Mouse (Mus musculus): ENCODE data around the gene Gcnt2. TPM values are rescaled to one million over a fixed set of nuclear protein-coding genes. Genes with fewer than 3 reads are reported as not detected.

Gene Gcnt2
- polyA plus RNA-seq, 1 experiment, result 5.3 TPM

DNA sequence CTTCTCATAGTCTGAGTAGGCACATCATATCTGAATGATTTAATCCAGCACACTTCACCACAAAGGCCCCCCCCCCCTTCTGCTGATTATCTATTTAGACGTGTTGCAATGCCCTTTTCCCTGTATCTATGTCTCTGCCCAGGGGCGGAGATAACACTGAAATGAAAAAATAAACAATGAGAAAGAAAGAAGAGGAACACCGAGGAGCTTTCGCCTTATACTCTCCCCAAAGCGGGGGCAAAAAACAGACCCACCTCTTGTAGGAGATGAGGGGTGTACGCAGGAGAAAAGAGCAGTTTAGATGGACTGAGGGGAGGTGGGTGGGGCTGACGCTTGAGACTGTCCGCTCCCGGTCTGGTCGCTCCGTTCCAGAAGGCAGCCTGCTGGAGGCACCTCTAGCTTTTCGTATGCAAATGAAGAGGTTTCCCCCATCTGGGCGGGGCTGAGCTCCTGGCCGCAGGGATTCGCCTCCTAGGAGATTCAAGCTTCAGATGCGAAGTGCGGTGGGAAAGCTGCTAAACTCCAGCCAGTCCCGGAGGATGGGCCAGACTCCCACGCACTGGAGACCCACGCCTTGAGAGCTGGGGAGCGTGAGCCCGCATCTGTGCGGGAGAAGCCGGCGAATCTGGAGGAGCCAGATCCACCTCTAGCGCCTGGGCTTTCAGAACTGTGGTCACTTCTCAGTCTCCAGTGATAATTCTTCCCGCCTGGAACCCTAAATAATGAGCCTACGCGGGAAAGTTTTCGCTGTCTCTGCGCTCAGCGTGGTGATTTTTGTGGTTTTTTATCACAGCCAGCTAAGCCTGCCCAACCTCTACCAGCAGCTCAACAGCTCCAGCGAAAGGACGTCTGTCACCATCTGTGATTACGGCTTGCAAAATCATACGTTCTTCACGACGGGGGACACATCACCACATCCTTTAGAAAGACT, 57.9 kb downstream of the Gcnt2 start:
- peak overlapping the region; percentile 89 for H3K4me2 ChIP-seq (ENCODE audit: low read depth)
- H3K79me2 ChIP-seq (ENCODE audit: control insufficient read depth, insufficient read depth), result peaks cover 39% of the 10 kb centered on the region
- TF ChIP-seq POLR2AphosphoS2 (IDR thresholded peaks at IDR 0.05; ENCODE audit: insufficient read length, low read depth) (peak; percentile 58), USF1 (IDR thresholded peaks at IDR 0.05; ENCODE audit: low read depth) (no peak), POLR2A (IDR thresholded peaks at IDR 0.05; ENCODE audit: insufficient read length, low read depth) (peak; percentile 69)
- H3K36me3 ChIP-seq (ENCODE audit: control insufficient read depth, insufficient read depth), result no peaks in the 10 kb centered on the region
- H3K27me3 ChIP-seq (ENCODE audit: control insufficient read depth, insufficient read depth, insufficient read length), result no peaks in the 10 kb centered on the region
- H3K4me3 ChIP-seq, result peak overlapping the region; percentile 94
- peak overlapping the region; percentile 22 for H3ac ChIP-seq (ENCODE audit: control insufficient read depth, insufficient read length)

DNA sequence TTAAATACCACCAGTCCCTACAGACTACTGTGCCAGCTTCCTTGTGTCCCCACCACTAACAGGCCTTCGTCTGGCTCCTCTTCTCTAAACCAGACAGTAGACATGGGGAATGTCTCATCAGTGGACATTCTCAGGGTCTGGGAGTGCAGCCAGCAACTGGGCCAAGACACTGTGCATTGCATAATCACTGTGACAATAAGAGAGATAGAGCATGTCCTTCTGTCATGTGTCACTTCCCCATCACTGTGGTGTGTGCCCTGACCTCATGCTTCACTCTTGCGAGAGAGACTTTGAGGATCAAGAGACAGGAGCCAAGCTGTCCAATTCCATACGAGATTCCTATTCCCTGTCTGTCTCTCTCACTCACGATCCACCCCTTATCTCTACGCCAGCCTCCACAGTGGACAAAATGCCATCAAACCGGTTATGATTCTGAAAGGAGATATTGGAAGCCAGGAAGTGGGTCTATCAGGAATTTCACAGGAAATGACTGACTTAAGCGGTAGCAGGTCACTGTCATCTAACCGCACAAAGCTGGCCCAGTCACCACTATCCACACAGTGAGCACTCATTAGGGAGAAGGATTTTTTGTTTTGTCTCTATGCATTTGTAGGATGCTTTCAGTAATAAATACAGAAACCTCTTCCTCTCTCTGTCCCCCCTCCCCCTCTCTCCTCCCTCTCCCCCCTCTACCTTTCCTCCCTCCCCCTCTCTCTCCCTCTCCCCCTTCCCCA, 61.9 kb downstream of the Gcnt2 start:
- Histone ChIP-seq H3ac (ENCODE audit: control insufficient read depth, insufficient read length) (no peak overlapping the region), H3K4me3 (peak overlapping the region; percentile 94), H3K4me2 (ENCODE audit: low read depth) (peak overlapping the region; percentile 89), H3K79me2 (ENCODE audit: control insufficient read depth, insufficient read depth) (peaks cover 39% of the 10 kb centered on the region), H3K36me3 (ENCODE audit: control insufficient read depth, insufficient read depth) (no peaks in the 10 kb centered on the region), H3K27me3 (ENCODE audit: control insufficient read depth, insufficient read depth, insufficient read length) (no peaks in the 10 kb centered on the region)
- TF ChIP-seq POLR2A (IDR thresholded peaks at IDR 0.05; ENCODE audit: insufficient read length, low read depth) (no peak), TCF3 (IDR thresholded peaks at IDR 0.05; ENCODE audit: insufficient read length, low read depth) (no peak), CEBPB (IDR thresholded peaks at IDR 0.05; ENCODE audit: insufficient read depth, poor library complexity, severe bottlenecking) (peak; percentile 85; the same call in 1 of the 2 replicates), SRF (IDR thresholded peaks at IDR 0.05; ENCODE audit: control insufficient read depth, insufficient read length, low read depth) (no peak), POLR2AphosphoS2 (IDR thresholded peaks at IDR 0.05; ENCODE audit: insufficient read length, low read depth) (no peak)

DNA sequence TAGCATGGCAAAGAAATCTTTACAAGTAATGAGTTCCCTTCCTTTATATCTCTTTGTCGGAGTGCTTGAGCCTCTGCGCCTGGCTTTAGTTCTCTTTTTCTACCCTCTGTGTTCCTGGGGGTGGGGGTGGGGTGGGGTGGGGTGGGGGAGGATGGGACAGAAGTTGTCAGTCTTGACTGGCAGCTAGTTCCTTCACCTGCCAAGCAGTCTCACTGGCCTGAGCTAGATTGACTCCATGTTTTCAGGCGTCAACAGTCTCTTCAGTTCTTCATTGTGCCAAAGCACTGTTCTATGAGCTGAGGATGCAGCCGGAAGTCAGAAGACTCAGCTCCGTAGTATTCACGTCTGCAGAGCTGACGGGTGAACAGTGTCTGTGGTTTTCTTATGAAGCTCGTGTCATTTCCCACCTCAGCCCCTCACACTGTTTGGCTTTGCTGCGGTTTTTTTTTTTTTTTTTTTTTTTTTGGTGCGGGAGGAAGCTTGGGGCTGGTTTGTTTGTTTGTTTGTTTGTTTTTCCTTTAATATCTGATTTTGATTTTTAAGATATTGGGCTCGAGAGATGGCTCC, 62.8 kb downstream of the Gcnt2 start:
- no peak for TF ChIP-seq E2F4 (IDR thresholded peaks at IDR 0.05; ENCODE audit: insufficient read depth)
- TF ChIP-seq MYOG (IDR thresholded peaks at IDR 0.05; ENCODE audit: control insufficient read depth in 1 of 3, insufficient read depth in 1 of 3, insufficient read length in 2 of 3, low read depth in 2 of 3), result no peak
- TF ChIP-seq REST (IDR thresholded peaks at IDR 0.05; ENCODE audit: insufficient read depth, insufficient read length), result no peak
- TF ChIP-seq POLR2AphosphoS2 (IDR thresholded peaks at IDR 0.05; ENCODE audit: insufficient read length, low read depth), result no peak
- no peak for TF ChIP-seq TCF12 (IDR thresholded peaks at IDR 0.05; ENCODE audit: insufficient read depth, poor library complexity, severe bottlenecking)
- TF ChIP-seq MYOD1 (IDR thresholded peaks at IDR 0.05; ENCODE audit: control insufficient read depth in 1 of 3, insufficient read length in 2 of 3, low read depth in 2 of 3), result no peak
- no peak for TF ChIP-seq CEBPB (IDR thresholded peaks at IDR 0.05; ENCODE audit: insufficient read depth, poor library complexity, severe bottlenecking)
- TF ChIP-seq TCF3 (IDR thresholded peaks at IDR 0.05; ENCODE audit: insufficient read length, low read depth), result no peak
- no peak for TF ChIP-seq MAX (IDR thresholded peaks at IDR 0.05; ENCODE audit: low read depth)
- no peak for TF ChIP-seq SRF (IDR thresholded peaks at IDR 0.05; ENCODE audit: control insufficient read depth, insufficient read length, low read depth)
- TF ChIP-seq USF1 (IDR thresholded peaks at IDR 0.05; ENCODE audit: low read depth), result no peak
- H3K4me2 ChIP-seq (ENCODE audit: low read depth), result peak overlapping the region; percentile 26
- H3K27me3 ChIP-seq (ENCODE audit: control insufficient read depth, insufficient read depth, insufficient read length), result no peaks in the 10 kb centered on the region
- peaks cover 39% of the 10 kb centered on the region for H3K79me2 ChIP-seq (ENCODE audit: control insufficient read depth, insufficient read depth)
- no peaks in the 10 kb centered on the region for H3K36me3 ChIP-seq (ENCODE audit: control insufficient read depth, insufficient read depth)
- no peak overlapping the region for H3K4me3 ChIP-seq
- H3ac ChIP-seq (ENCODE audit: control insufficient read depth, insufficient read length), result no peak overlapping the region

DNA sequence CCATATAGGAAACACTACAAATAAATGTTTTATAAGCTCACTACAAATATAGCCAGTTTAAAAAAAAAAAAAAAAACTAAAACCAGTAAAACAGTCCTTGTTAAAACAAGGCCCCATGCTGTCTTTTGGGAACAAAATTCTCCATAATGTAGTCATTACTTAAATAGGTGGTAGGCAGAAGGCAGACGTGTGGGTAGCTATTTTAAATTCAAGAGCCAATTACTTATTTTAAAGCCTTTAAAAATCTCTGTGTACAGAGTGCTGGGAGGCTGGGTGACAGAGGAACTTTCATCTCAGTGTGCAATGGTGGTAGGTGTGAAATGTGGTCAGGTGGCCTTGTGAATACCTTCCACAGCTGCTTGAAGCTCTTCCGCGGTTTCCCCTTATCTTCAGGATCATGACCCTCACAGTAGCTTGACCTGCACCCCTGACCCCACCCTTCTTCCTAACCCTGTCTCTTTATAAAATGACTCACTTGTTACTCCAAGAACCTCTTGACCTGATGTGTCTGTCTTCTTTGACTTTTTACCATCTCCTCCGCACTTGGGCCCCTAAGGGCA, 64.3 kb downstream of the Gcnt2 start:
- no peak for TF ChIP-seq SRF (IDR thresholded peaks at IDR 0.05; ENCODE audit: control insufficient read depth, insufficient read length, low read depth)
- no peak for TF ChIP-seq CEBPB (IDR thresholded peaks at IDR 0.05; ENCODE audit: insufficient read depth, poor library complexity, severe bottlenecking)
- no peak for TF ChIP-seq POLR2A (IDR thresholded peaks at IDR 0.05; ENCODE audit: insufficient read length, low read depth)
- TF ChIP-seq E2F4 (IDR thresholded peaks at IDR 0.05; ENCODE audit: insufficient read depth), result no peak
- TF ChIP-seq REST (IDR thresholded peaks at IDR 0.05; ENCODE audit: insufficient read depth, insufficient read length), result no peak
- no peak for TF ChIP-seq TCF12 (IDR thresholded peaks at IDR 0.05; ENCODE audit: insufficient read depth, poor library complexity, severe bottlenecking)
- no peak for TF ChIP-seq TCF3 (IDR thresholded peaks at IDR 0.05; ENCODE audit: insufficient read length, low read depth)
- no peak for TF ChIP-seq USF1 (IDR thresholded peaks at IDR 0.05; ENCODE audit: low read depth)
- no peak for TF ChIP-seq MAX (IDR thresholded peaks at IDR 0.05; ENCODE audit: low read depth)
- no peak for TF ChIP-seq MYOG (IDR thresholded peaks at IDR 0.05; ENCODE audit: control insufficient read depth in 1 of 3, insufficient read depth in 1 of 3, insufficient read length in 2 of 3, low read depth in 2 of 3)
- TF ChIP-seq MYOD1 (IDR thresholded peaks at IDR 0.05; ENCODE audit: control insufficient read depth in 1 of 3, insufficient read length in 2 of 3, low read depth in 2 of 3), result no peak
- TF ChIP-seq POLR2AphosphoS2 (IDR thresholded peaks at IDR 0.05; ENCODE audit: insufficient read length, low read depth), result no peak
- Histone ChIP-seq H3K27me3 (ENCODE audit: control insufficient read depth, insufficient read depth, insufficient read length) (no peaks in the 10 kb centered on the region), H3K36me3 (ENCODE audit: control insufficient read depth, insufficient read depth) (no peaks in the 10 kb centered on the region), H3K79me2 (ENCODE audit: control insufficient read depth, insufficient read depth) (peaks cover 29% of the 10 kb centered on the region), H3ac (ENCODE audit: control insufficient read depth, insufficient read length) (no peak overlapping the region), H3K4me2 (ENCODE audit: low read depth) (no peak overlapping the region), H3K4me3 (no peak overlapping the region)

Data from myocyte (in vitro differentiated cells).